Mouse (Mus musculus): ENCODE results near the gene Gm4214. TPM values are rescaled to one million over a fixed set of nuclear protein-coding genes. Genes with fewer than 3 reads are reported as not detected.
"Not testable (repeated sequence)": the region's sequence is repeated elsewhere in the genome, so short reads cannot be mapped to it uniquely, and the experiment has no call there.

The Gm4214 gene
- not detected in 2 replicates for polyA plus RNA-seq (2015; fragmentation: Nextera tagmentation; extraction: Ambion mirVana)

DNA sequence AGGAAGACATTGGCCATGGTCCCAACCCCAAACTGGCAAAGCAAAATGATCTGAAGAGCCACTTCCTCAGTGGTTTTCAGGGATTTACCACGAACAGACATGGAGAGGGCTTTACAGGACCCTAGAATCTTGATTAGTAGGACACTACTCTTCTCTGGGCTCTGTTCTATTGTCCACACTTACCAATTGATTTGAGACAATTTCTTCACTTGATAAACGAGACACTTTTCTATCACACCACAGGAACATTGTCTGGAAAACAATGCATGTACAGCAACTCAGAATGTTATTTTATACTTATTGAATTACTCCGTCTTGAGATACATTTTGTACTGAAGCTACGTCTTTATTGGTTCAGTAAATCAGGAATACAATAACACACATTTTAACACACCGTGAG lies at the start of gene Gm4214:
TSS of gene Gm4214 (minus strand) at position 101 of the 400 bp plus-strand sequence.
- not testable (repeated sequence) for H3K4me1 ChIP-seq (replicated peaks); H3K4me2 ChIP-seq; ATAC-seq (replicated peaks; ENCODE audit: insufficient number of reproducible peaks, insufficient read depth, low FRiP score, low read depth); H3K27ac ChIP-seq; H3K9ac ChIP-seq; H3K4me3 ChIP-seq; H3K36me3 ChIP-seq; H3K27me3 ChIP-seq; H3K9me3 ChIP-seq (replicated peaks)
- WGBS = no CpG with 5 or more reads among the region's 5 CpGs

DNA sequence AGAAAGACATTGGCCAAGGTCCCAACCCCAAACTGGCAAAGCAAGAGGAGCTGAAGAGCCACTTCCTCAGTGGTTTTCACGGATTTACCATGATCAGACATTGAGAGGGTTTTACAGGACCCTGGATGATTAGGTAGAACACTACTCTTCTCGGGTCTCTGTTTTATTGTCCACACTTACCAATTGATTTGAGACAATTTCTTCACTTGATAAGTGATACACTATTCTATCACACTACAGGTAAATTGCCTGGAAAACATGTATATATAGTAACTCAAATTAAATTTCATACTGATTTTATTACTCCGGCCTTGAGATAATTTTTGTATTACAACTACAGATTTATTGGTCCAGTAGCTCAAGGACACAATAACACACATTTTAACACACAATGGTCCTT lies 35.4 kb upstream of the Gm4214 start, which contains the start of gene Gm4216:
TSS of gene Gm4216 (minus strand) at position 101 of the 400 bp plus-strand sequence.
- not testable (repeated sequence) for H3K4me1 ChIP-seq (replicated peaks); H3K9me3 ChIP-seq (replicated peaks); H3K9ac ChIP-seq; H3K4me2 ChIP-seq; H3K27ac ChIP-seq; ATAC-seq (replicated peaks; ENCODE audit: insufficient number of reproducible peaks, insufficient read depth, low FRiP score, low read depth); H3K36me3 ChIP-seq; H3K4me3 ChIP-seq; H3K27me3 ChIP-seq
- no CpG with 5 or more reads among the region's 3 CpGs for WGBS

Other genes starting within 250 kb of the Gm4214 start
- gene Vmn1r157, start 223.0 kb downstream of the Gm4214 start, polyA plus RNA-seq (2015; fragmentation: Nextera tagmentation; extraction: Ambion mirVana) = not detected in 2 replicates
- gene Vmn1r158, start 193.9 kb downstream of the Gm4214 start, polyA plus RNA-seq (2015; fragmentation: Nextera tagmentation; extraction: Ambion mirVana) = not detected in 2 replicates
- gene Vmn1r159, start 141.1 kb downstream of the Gm4214 start, polyA plus RNA-seq (2015; fragmentation: Nextera tagmentation; extraction: Ambion mirVana) = not detected in 2 replicates
- not detected in 2 replicates for gene Vmn1r160, start 113.4 kb downstream of the Gm4214 start, polyA plus RNA-seq (2015; fragmentation: Nextera tagmentation; extraction: Ambion mirVana)
- not detected in 2 replicates for gene Gm4216, start 35.2 kb upstream of the Gm4214 start, polyA plus RNA-seq (2015; fragmentation: Nextera tagmentation; extraction: Ambion mirVana)
- not detected in 2 replicates for gene Vmn1r163, start 70.9 kb upstream of the Gm4214 start, polyA plus RNA-seq (2015; fragmentation: Nextera tagmentation; extraction: Ambion mirVana)
- not detected in 2 replicates for gene Gm8720, start 82.8 kb upstream of the Gm4214 start, polyA plus RNA-seq (2015; fragmentation: Nextera tagmentation; extraction: Ambion mirVana)
- gene Gm10662, start 159.8 kb upstream of the Gm4214 start, polyA plus RNA-seq (2015; fragmentation: Nextera tagmentation; extraction: Ambion mirVana) = not detected in 2 replicates
- not detected in 2 replicates for gene Vmn1r165, start 232.7 kb upstream of the Gm4214 start, polyA plus RNA-seq (2015; fragmentation: Nextera tagmentation; extraction: Ambion mirVana)

All from heart, embryonic 15.5 days (tissue).